ENCODE assay signal across 8 mouse cellular contexts in genomic region chr11:85482737-85483467, GRCm38 (mm10).
DNase-seq lines count a peak whose midpoint lies in the region; ATAC-seq lines count a peak whose summit lies in the region.

No protein-coding gene starts in this region.

- no peak overlapping the region for H3K27ac ChIP-seq in liver, embryonic 12.5 days

- no peaks in the 10 kb centered on the region for H3K9me3 ChIP-seq in liver, embryonic 12.5 days (replicated peaks)

- 57% methylated on average over 6 of the region's 6 CpGs for WGBS in liver, embryonic 12.5 days (ENCODE audit: insufficient replicate concordance)

- H3K4me2 ChIP-seq in liver, embryonic 12.5 days: no peak overlapping the region

- H3K4me1 ChIP-seq in liver, embryonic 12.5 days: no peaks in the 10 kb centered on the region

- no peak for ATAC-seq in cerebellum, adult (ENCODE audit: insufficient number of reproducible peaks, low FRiP score, low TSS enrichment)
- no peak for ATAC-seq in liver, embryonic 12.5 days

- no peak overlapping the region for H3K9ac ChIP-seq in liver, embryonic 12.5 days

- peak; percentile 6 to 12 for DNase-seq in cerebellum, adult 18-20 months
- peak; percentile 49 for DNase-seq in liver
- DNase-seq in embryo, embryonic 10.5 days (ENCODE audit: low spot score): peak; percentile 44
- DNase-seq in spleen, postnatal 10 days (ENCODE audit: low spot score in 2 of 2): peak; percentile 26 to 59
- no peak for DNase-seq in frontal cortex, postnatal 36 days (ENCODE audit: low spot score in 2 of 2)
- no peak for DNase-seq in urinary bladder, postnatal 10 days (ENCODE audit: low spot score)

- no peak overlapping the region for H3K4me3 ChIP-seq in liver, embryonic 12.5 days

- no peaks in the 10 kb centered on the region for H3K36me3 ChIP-seq in liver, embryonic 12.5 days

- H3K27me3 ChIP-seq in liver, embryonic 12.5 days (replicated peaks): no peaks in the 10 kb centered on the region

Comparison
In these comparisons a context has a peak if more than half of its experiments do, and no peak if none do; other contexts are left out.
1. DNase-seq: peak in cerebellum, adult 18-20 months (2 of 2), liver (single experiment), embryo, embryonic 10.5 days (single experiment) and spleen, postnatal 10 days (2 of 2); none in frontal cortex, postnatal 36 days (0 of 2) and urinary bladder, postnatal 10 days (single experiment).